Mouse (Mus musculus) kidney, adult 8-10 months (tissue): ENCODE data around the gene Nr2f1.

ENCODE experiments used
- DNase-seq, 2 experiments: peaks; one replicate each; pipeline ENCODE4 v3.0.0; 2022

Gene Nr2f1

GRCm38 (mm10) chr13:78178771-78179170 is 20.8 kb downstream of the Nr2f1 start:
- no peak for DNase-seq

- DNase-seq = no peak
These were observed 21.5 kb downstream of the Nr2f1 start for GRCm38 (mm10) chr13:78178021-78178420.

- DNase-seq = no peak
These were observed 22.1 kb downstream of the Nr2f1 start for GRCm38 (mm10) chr13:78177381-78177950.

- no peak for DNase-seq
These were observed 23.7 kb downstream of the Nr2f1 start for GRCm38 (mm10) chr13:78175821-78176380.

- DNase-seq = no peak
These were observed 24.7 kb downstream of the Nr2f1 start for GRCm38 (mm10) chr13:78174891-78175290.

- DNase-seq = no peak
These were observed 25.4 kb downstream of the Nr2f1 start for GRCm38 (mm10) chr13:78174191-78174590.

GRCm38 (mm10) chr13:78172861-78173260 is 26.7 kb downstream of the Nr2f1 start:
- no peak for DNase-seq

- DNase-seq = no peak
These were observed 27.4 kb downstream of the Nr2f1 start for GRCm38 (mm10) chr13:78171984-78172636.

- no peak for DNase-seq
These were observed 28.2 kb downstream of the Nr2f1 start for GRCm38 (mm10) chr13:78171320-78171719.

- no peak for DNase-seq
These were observed 31.4 kb downstream of the Nr2f1 start for GRCm38 (mm10) chr13:78168166-78168565.

- no peak for DNase-seq
These were observed 34.6 kb downstream of the Nr2f1 start for GRCm38 (mm10) chr13:78164941-78165340.

GRCm38 (mm10) chr13:78163087-78163958 is 36.2 kb downstream of the Nr2f1 start:
- peak; percentile 52 to 58 for DNase-seq

GRCm38 (mm10) chr13:78162149-78162548 is 37.4 kb downstream of the Nr2f1 start:
- no peak for DNase-seq

GRCm38 (mm10) chr13:78157465-78157864 is 42.1 kb downstream of the Nr2f1 start:
- DNase-seq = no peak
